Mouse (Mus musculus) intestine, embryonic 16.5 days (tissue): ENCODE measurements around the gene Gtpbp3. TPM values are rescaled to one million over a fixed set of nuclear protein-coding genes. Genes with fewer than 3 reads are reported as not detected.
"Not testable (repeated sequence)": the region's sequence is repeated elsewhere in the genome, so short reads cannot be mapped to it uniquely, and the experiment has no call there.

Experiments used
- ATAC-seq: fragments of 200-750 bp; cut with Nextera tagmentation; 2 replicates; pipeline ENCODE4 v1.8.0; 2017; ENCODE audit warnings: moderate TSS enrichment, moderate library complexity
- H3K27ac ChIP-seq: fragments of 300-500 bp; sonication (generic); 2 replicates; pipeline ENCODE4 v1.5.1; 2014; ENCODE audit warnings: mild to moderate bottlenecking, low read length
- H3K27me3 ChIP-seq: fragments of 300-500 bp; sonication (generic); replicated peaks from 2 replicates; pipeline ENCODE4 v1.6.1; 2014; ENCODE audit warnings: low read length, control low read depth, mixed read lengths; ENCODE audit not compliant: control insufficient read depth, insufficient read depth
- H3K36me3 ChIP-seq: fragments of 300-500 bp; sonication (generic); 2 replicates; pipeline ENCODE4 v1.6.1; 2014; ENCODE audit warnings: low read length, control low read depth; ENCODE audit not compliant: control insufficient read depth, insufficient read depth
- H3K4me1 ChIP-seq: fragments of 300-500 bp; sonication (generic); 2 replicates; pipeline ENCODE4 v1.6.1; 2014; ENCODE audit warnings: low read length, control low read depth, mixed read lengths; ENCODE audit not compliant: control insufficient read depth, insufficient read depth
- H3K4me2 ChIP-seq: fragments of 300-500 bp; sonication (generic); 2 replicates; pipeline ENCODE4 v1.6.1; 2014; ENCODE audit warnings: low read depth, low read length, control low read depth
- H3K4me3 ChIP-seq: fragments of 300-500 bp; sonication (generic); 2 replicates; pipeline ENCODE4 v1.5.1; 2014; ENCODE audit warnings: mild to moderate bottlenecking, low read length
- H3K9ac ChIP-seq: fragments of 300-500 bp; sonication (generic); 2 replicates; pipeline ENCODE4 v1.6.1; 2014; ENCODE audit warnings: low read depth, low read length
- H3K9me3 ChIP-seq: fragments of 300-500 bp; sonication (generic); 2 replicates; pipeline ENCODE4 v1.6.1; 2016; ENCODE audit warnings: low read length, control low read depth; ENCODE audit not compliant: control insufficient read depth
- WGBS: fragments of 180-500 bp; shearing (Covaris S2); extraction: QIAGEN DNeasy Blood & Tissue Kit; methylation state at CpG from one replicate; pipeline ENCODE4 v1.1.7; 2014; 5-methylcytosine and 5-hydroxymethylcytosine counted together
- polyA plus RNA-seq: library from polyadenylated mRNA; unstranded; fragments of >200 nt; fragmentation: Nextera tagmentation; extraction: Ambion mirVana; gene quantifications from 2 replicates; pipeline ENCODE4 v1.2.1, GENCODE M21; 2015

Gene Gtpbp3
- polyA plus RNA-seq, 1 experiment from 2014 or later, result 14.9 TPM

- ATAC-seq, result peak; percentile 87
- Histone ChIP-seq H3K9me3 (no peaks in the 10 kb centered on the region), H3K27me3 (peaks cover 18% of the 10 kb centered on the region), H3K4me1 (peaks cover 2% of the 10 kb centered on the region; the same call in 1 of the 2 replicates), H3K36me3 (no peaks in the 10 kb centered on the region), H3K9ac (0 out of 2 replicates have a peak overlapping the region, but pooled peaks have one; percentile 30), H3K27ac (no peak overlapping the region), H3K4me2 (peak overlapping the region; percentile 26; the same call in 1 of the 2 replicates), H3K4me3 (no peak overlapping the region)
- WGBS, result 4% methylated on average over 17 of the region's 17 CpGs
Measured at GRCm38 (mm10) chr8:71521634-71522033, 33.7 kb downstream of the Gtpbp3 start.

GRCm38 (mm10) chr8:71525226-71526050 lies 37.5 kb downstream of the Gtpbp3 start, which contains the start of gene Ccdc194:
Gene Ccdc194, minus strand, starts transcription at chr8:71525711.
- Histone ChIP-seq H3K27me3 (peaks cover 20% of the 10 kb centered on the region), H3K4me3 (no peak within 1 kb of the TSS), H3K27ac (peak within 1 kb of the TSS; percentile 50), H3K36me3 (no peaks in the 10 kb centered on the region), H3K4me2 (peak within 1 kb of the TSS; percentile 22; the same call in 1 of the 2 replicates), H3K9ac (peak within 1 kb of the TSS; percentile 37; the same call in 1 of the 2 replicates), H3K4me1 (peaks cover 3% of the 10 kb centered on the region; the same call in 1 of the 2 replicates), H3K9me3 (no peaks in the 10 kb centered on the region)
- ATAC-seq, result no peak
- 15% methylated on average over 46 of the region's 46 CpGs for WGBS

- Histone ChIP-seq H3K27me3 (peaks cover 20% of the 10 kb centered on the region), H3K4me3 (no peak overlapping the region), H3K4me2 (no peak overlapping the region), H3K9ac (no peak overlapping the region), H3K9me3 (no peaks in the 10 kb centered on the region), H3K27ac (peak overlapping the region; percentile 50; the same call in 1 of the 2 replicates), H3K4me1 (peaks cover 3% of the 10 kb centered on the region; the same call in 1 of the 2 replicates), H3K36me3 (no peaks in the 10 kb centered on the region)
- WGBS, result 29% methylated on average over 6 of the region's 6 CpGs
- ATAC-seq, result no peak
Measured at GRCm38 (mm10) chr8:71526272-71526671, 38.4 kb downstream of the Gtpbp3 start.

GRCm38 (mm10) chr8:71527162-71527870 lies 39.4 kb downstream of the Gtpbp3 start:
- Histone ChIP-seq H3K36me3 (no peaks in the 10 kb centered on the region), H3K4me3 (no peak overlapping the region), H3K4me1 (peaks cover 3% of the 10 kb centered on the region; the same call in 1 of the 2 replicates), H3K9me3 (no peaks in the 10 kb centered on the region), H3K4me2 (no peak overlapping the region), H3K27me3 (peaks cover 20% of the 10 kb centered on the region), H3K27ac (peak overlapping the region; percentile 50), H3K9ac (no peak overlapping the region)
- WGBS, result 57% methylated on average over 3 of the region's 3 CpGs
- no peak for ATAC-seq

GRCm38 (mm10) chr8:71528362-71529073 lies 40.6 kb downstream of the Gtpbp3 start:
- no peak overlapping the region for H3K4me2 ChIP-seq
- H3K9me3 ChIP-seq, result no peaks in the 10 kb centered on the region
- no peak overlapping the region for H3K4me3 ChIP-seq
- ATAC-seq, result peak; percentile 62
- H3K27ac ChIP-seq, result peak overlapping the region; percentile 63
- WGBS, result 75% methylated on average over 11 of the region's 11 CpGs
- H3K36me3 ChIP-seq, result no peaks in the 10 kb centered on the region
- H3K4me1 ChIP-seq, result peaks cover 3% of the 10 kb centered on the region; the same call in 1 of the 2 replicates
- no peak overlapping the region for H3K9ac ChIP-seq
- peaks cover 20% of the 10 kb centered on the region for H3K27me3 ChIP-seq

- not testable (repeated sequence) for H3K36me3 ChIP-seq, H3K27ac ChIP-seq, H3K9me3 ChIP-seq, H3K27me3 ChIP-seq, H3K4me2 ChIP-seq, ATAC-seq, H3K9ac ChIP-seq, H3K4me3 ChIP-seq, H3K4me1 ChIP-seq
- WGBS, result 66% methylated on average over 5 of the region's 12 CpGs
Measured at GRCm38 (mm10) chr8:71530735-71531467, 43.0 kb downstream of the Gtpbp3 start.

- 41% methylated on average over 3 of the region's 3 CpGs for WGBS
- ATAC-seq, result no peak
- no peak overlapping the region for H3K27ac ChIP-seq
Measured at GRCm38 (mm10) chr8:71534263-71534810, 46.4 kb downstream of the Gtpbp3 start.

GRCm38 (mm10) chr8:71535663-71536062 lies 47.8 kb downstream of the Gtpbp3 start:
- Histone ChIP-seq H3K4me1 (peaks cover 12% of the 10 kb centered on the region), H3K9ac (no peak overlapping the region), H3K4me3 (no peak overlapping the region), H3K4me2 (no peak overlapping the region), H3K27me3 (no peaks in the 10 kb centered on the region), H3K27ac (no peak overlapping the region), H3K9me3 (no peaks in the 10 kb centered on the region), H3K36me3 (no peaks in the 10 kb centered on the region)
- no peak for ATAC-seq
- WGBS, result 59% methylated on average over 5 of the region's 5 CpGs

More at GRCm38 (mm10) chr8:71534263-71534810, 46.4 kb downstream of the Gtpbp3 start:
- Histone ChIP-seq H3K4me3 (no peak overlapping the region), H3K36me3 (no peaks in the 10 kb centered on the region), H3K9me3 (no peaks in the 10 kb centered on the region), H3K4me1 (peaks cover 12% of the 10 kb centered on the region), H3K27me3 (no peaks in the 10 kb centered on the region), H3K4me2 (no peak overlapping the region), H3K9ac (no peak overlapping the region)
